Mouse (Mus musculus) cerebellum, postnatal 10 days (tissue): ENCODE data around the gene Exoc3l2.

ENCODE experiments used
- DNase-seq, 2 experiments: peaks; one replicate each; pipeline ENCODE4 v3.0.0; 2021; ENCODE audit warnings: mixed read lengths in 2 of 2

The Exoc3l2 gene

DNA sequence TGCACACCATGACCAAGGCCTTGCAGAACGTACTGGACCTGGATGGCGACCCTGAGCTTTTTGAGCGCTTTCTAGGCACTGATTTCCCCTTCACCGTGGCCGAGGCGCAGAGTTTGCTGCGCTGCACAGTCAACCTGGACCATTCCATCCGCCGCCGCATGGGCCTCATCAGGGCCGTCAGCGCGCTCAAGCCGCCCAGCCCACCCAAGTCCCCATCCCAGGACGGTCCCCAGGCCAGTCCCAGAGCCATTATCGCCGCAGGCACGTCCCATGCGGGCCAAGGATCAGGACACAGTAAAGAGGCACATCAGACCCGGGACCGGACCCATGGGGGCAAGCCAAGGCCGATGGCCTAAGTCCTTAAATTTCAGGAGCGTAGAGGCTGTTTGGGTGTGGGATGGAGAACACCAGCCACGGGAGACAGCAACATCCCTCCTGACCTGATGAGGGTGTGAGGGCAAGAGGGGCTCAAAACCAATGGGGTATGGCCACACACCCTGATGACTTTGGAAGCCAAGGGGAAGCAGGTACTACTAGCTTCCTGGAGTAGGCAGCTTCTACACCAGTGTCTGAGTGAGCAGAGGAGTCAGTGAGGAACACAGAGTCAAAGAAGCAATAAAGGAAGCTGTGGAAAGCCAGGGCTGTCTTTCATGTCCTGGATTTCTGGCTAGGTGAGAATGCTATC, 61.4 kb downstream of the Exoc3l2 start:
- no peak for DNase-seq

DNA sequence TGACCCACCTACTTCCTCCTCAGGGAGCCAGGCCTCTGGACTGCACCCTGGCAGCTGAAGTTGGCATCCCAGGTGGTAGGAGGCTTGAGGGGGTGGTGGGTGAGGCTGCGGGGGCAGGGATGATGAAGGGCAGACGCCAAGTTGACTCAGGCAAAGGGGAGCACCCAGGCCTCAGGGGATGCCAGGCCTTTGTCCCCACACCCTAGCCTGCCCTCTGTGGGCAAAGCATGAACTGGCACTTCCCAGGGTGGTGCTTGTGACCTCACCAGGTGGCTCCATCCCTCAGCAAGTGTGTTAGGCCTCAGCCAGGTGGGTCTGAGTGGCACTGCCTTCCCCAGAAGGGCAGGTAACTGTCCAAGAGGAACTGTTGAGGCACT, 62.0 kb downstream of the Exoc3l2 start:
- peak in 1 of 2 experiments; percentile 16 for DNase-seq

DNA sequence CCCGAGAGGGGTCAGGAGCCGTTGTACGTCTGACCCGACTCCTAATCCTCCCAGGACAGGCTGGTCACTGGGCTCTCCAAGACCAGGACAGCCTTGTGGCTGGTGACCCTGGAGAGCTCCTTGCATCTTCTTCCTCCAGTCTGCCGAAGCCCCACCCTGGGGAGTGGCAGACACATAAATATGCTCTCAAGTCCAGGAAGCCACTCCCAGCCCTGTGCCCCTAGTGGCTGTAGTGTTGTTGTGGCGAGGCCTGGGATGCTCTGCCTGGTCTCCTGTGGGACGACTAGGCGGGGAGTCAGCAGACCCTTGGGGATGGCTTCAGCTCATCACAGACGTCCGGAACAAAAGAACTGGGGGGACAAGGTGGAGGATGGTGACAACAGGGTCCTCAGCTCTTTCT, 67.9 kb downstream of the Exoc3l2 start:
- DNase-seq = no peak

DNA sequence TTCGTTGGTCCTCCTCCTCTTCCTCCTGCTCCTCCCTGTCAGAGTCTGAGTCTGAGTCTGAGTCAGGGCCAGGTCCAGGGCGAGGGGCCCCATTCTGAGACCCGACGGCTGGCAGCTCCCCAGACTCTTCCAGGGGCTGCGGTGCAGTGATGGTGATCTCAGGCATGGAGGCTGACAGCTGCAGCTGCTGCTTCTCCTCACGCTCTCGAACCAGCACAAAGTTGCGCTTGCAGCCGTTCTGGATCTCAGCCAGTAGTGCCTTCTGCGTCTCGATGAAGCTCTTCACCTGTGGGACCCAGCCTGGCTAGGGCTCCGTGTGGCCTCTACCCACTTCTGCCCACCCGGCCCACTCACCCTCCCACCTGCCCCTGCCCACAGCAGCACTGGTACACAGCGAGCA, 69.1 kb downstream of the Exoc3l2 start:
- peak in 1 of 2 experiments; percentile 46 for DNase-seq

DNA sequence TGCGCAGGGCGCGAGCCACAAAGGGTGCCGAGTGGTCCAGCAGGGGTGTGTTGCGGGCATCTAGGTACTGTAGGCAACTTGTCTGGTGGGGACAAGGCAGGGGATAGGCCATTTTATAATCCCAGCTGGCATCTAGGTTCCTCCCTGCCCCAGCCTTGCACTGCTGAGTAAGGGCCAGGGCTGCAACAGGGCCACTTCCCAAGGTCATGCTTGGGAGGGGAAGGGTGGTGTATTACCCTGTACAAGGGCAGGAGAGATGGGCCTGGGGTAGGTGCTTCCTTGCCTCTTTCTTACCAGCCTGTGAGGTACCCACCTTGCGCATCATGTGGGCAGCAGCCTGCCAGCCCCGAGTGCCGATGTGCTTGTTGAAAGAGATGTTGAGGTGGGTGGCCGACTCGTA, 71.5 kb downstream of the Exoc3l2 start:
- no peak for DNase-seq

DNA sequence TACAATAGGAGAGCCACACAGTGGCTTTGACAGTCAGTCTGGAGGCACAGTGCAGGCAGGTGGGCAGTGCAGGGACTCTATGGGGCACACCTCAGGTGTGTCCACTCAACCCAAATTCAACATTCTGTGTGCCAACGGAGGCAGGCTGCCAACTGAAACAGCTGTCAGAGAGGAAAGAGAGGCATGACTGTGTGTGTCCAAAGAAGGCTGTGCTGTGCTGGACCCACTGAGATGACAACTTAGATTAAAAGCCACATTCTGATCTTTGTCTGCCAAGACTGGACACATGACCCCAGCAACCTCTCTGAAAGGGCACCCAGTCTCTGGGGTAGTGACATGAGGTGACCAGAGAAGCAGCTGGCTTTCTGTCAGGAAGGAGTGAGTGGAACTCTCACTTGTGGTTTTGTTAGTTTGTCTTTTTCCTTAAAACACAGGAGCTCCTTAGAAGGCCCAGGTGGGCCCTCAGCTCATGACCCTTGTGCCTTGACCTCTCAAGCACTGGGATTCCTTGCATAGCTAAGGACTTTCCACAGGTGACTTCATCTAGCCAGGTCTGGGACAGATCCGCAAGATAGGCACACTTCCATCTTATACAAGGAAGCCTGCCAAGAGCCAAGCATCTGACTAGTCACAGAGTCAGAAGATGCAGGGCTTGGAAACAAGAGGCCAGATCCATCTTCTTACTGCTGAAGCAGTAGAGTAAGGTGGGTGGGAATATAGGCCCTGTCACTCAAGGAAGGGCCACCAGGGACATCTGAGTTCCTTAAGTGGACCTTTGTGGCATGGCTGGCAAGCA, 77.8 kb downstream of the Exoc3l2 start:
- DNase-seq = peak; percentile 65

DNA sequence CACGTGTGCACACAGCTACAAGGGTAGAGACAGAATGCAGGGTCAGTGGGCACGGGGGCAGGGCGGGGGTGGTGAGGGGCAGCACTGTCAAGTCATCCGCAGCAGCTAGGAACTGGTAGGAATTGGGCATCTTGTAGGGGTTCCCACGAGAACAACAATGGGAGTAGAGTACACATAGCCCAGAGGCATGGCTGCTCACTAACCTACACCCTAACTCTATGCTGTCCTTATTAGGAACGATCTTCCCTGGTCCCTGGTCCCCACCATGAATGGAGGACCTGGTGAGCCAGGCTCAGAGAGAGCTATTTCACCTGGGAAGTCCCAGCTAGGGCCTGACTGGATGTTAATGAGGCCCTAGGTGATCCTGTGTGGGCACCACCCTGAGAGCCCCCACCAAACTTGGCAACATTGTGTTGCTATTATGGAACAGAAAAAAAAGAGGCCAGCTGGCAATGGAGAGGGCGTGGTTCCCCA, 78.6 kb downstream of the Exoc3l2 start:
- DNase-seq = peak in 1 of 2 experiments; percentile 44

DNA sequence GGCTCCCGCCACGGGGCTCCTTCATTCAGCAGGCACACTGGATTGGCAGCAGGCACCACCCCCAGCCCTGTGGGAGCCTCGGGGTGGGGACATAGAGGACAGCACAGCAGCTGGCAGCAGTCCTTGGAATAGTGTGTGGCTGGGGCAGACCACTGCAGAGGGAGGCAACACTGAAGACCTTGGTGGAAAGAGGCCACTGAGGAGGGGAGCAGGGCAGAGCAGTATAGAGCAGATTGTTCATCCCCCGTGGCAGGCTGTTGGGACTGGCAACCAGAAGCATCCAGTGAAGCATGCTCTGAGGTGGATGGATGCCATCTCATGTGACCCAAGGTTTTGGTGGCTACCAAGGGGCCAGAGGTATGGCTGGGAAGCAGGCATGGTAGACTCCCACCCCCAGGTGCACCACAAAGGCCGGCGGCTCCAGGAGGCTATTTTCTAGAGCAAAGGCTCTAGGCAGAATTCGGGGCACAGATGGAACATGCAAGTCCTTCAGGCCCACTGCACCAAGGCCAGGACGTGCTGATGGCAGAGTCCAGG, 79.1 kb downstream of the Exoc3l2 start:
- peak; percentile 82 to 89 for DNase-seq

DNA sequence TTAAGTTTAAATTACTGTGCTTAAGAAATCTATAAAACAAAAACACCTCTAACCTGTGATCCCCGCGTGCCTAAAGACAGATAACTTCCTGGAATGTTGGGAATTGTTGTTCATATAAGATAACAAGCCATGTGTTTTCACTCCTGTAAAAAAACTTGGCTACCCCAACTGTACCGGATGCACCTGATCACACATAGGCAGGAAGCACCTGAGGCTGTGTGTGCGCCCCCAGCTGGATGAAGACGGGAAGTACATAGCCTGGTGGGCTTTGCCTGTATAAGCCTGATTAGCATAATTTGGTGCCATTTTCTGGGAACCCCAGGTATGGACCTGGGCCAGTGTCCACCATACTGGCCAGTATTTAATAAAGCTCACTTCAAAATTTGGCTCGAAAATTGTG, 80.5 kb downstream of the Exoc3l2 start:
- DNase-seq = peak in 1 of 2 experiments; percentile 56

DNA sequence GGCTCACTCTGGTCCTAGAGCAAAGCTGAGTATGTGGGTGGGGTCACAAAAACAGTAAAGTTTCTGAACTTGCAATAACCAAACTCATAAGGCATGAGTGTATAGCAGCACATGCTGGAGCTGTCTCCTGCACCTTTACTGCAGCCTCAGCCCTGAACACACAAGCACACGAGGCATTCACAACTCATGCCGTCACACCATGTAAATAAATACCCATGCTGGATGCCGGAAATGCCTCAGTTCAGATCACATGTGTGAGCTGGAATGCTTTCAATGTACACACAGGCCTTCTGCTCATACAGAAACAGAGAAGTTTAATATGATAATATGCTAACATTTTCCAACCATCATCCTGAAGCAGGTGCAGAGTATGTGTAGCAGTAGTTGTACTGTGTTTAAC, 82.9 kb downstream of the Exoc3l2 start:
- DNase-seq = no peak
